Mouse (Mus musculus) cerebellum, adult 2 months (tissue): ENCODE results near the gene Myrfl.

Experiments used
- CTCF ChIP-seq: fragments of 200-500 bp; IDR thresholded peaks from 2 replicates; pipeline ENCODE4 v1.5.1; 2011; ENCODE audit warnings: low read depth, mild to moderate bottlenecking, control low read depth, low read length, moderate library complexity, borderline replicate concordance; ENCODE audit not compliant: insufficient read depth
- POLR2A ChIP-seq: fragments of 200-500 bp; IDR thresholded peaks from 2 replicates; pipeline ENCODE4 v1.6.1; 2011; ENCODE audit warnings: low read length, control low read depth, borderline replicate concordance; ENCODE audit not compliant: insufficient read depth

- TF ChIP-seq CTCF (no peak), POLR2A (no peak)
Observed at GRCm38 (mm10) chr10:116923651-116924495, 27.2 kb upstream of the Myrfl start.
